Mouse (Mus musculus): Measurements from ENCODE around the gene Psat1.

- TF ChIP-seq CTCF (IDR thresholded peaks at IDR 0.05; ENCODE audit: insufficient read depth, low read length) = peak; percentile 28; the same call in 1 of the 2 replicates
- TF ChIP-seq POLR2A (IDR thresholded peaks at IDR 0.05; ENCODE audit: borderline replicate concordance, extremely low read depth, low read depth, low read length) = no peak
These were observed 64.3 kb downstream of the Psat1 start for GRCm38 (mm10) chr19:15882705-15883426.
